Mouse (Mus musculus) ovary, adult 18-20 months (tissue): ENCODE data around the gene Zfp536.
"Not testable (repeated sequence)": the region's sequence is repeated elsewhere in the genome, so short reads cannot be mapped to it uniquely, and the experiment has no call there.

Source experiments
- DNase-seq: peaks from one replicate; pipeline ENCODE4 v3.0.0; 2022; ENCODE audit warnings: low spot score, mixed read lengths

Zfp536 gene

DNA sequence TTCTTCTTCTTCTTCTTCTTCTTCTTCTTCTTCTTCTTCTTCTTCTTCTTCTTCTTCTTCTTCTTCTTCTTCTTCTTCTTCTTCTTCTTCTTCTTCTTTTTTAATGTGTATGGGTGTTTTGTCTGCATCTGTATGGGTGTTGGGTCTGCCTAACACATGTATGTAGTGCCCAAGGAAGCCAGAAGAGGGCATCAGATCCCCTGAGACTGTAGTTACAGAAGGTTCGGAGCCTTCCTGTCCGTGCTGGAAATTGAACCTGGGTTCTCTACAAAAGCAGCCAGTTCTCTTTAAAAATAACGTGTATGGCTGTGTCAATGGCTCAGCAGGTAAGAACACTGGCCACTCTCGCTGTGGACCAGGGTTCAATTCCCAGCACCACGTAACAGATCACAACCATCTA, 167.0 kb downstream of the Zfp536 start:
- DNase-seq = no peak

DNA sequence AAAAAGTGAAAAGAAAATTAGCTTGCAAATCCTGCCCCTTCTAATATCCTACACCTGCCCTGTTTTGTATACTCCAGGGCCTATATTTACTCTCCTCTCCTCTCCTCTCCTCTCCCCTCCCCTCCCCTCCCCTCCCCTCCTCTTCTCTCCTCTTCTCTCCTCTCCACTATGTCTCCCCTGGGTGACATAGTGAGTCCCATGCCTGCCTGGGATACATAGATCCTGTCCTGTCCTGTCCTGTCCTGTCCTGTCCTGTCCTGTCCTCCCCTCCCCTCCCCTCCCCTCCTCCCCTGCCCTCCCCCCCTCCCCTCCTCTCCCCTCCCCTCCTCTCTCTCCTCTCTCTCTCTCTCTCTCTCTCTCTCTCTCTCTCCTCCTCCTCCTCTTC, 169.9 kb downstream of the Zfp536 start:
- not testable (repeated sequence) for DNase-seq

DNA sequence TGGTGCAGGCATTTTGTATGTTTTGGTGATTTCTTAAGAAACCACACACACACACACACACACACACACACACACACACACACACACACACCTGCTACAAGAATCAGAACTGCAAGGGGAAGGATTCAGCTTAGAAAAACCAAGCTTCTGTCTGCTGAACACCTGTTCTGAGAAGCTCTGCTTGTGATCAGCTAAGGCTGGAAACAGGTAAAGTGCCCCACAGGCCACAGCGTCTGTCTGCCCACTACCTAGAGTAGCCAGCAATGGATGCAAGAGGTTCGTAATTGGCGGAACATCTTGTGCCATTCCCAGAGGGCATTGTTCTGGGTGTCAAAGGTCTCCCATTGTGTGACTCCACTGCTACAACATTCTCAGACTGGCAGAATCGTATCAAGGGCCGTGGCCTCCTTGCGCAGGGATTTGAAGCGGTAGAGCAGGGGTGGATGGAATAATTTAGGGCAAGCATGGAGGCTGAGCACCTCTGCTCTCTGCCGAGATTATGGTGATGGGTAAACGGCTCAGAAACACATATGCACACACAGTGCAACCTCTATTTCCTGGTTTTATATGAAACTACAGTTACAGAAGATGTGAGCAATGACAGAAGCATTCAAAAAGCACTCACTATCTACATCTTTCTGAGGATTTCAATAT, 170.4 kb downstream of the Zfp536 start:
- DNase-seq = no peak

- no peak for DNase-seq
Measured at GRCm38 (mm10) chr7:37600318-37600717, 173.1 kb downstream of the Zfp536 start.

GRCm38 (mm10) chr7:37594211-37595030, 179.0 kb downstream of the Zfp536 start:
- no peak for DNase-seq

GRCm38 (mm10) chr7:37593566-37593965, 179.9 kb downstream of the Zfp536 start:
- no peak for DNase-seq

GRCm38 (mm10) chr7:37586694-37587093, 186.7 kb downstream of the Zfp536 start:
- no peak for DNase-seq

DNA sequence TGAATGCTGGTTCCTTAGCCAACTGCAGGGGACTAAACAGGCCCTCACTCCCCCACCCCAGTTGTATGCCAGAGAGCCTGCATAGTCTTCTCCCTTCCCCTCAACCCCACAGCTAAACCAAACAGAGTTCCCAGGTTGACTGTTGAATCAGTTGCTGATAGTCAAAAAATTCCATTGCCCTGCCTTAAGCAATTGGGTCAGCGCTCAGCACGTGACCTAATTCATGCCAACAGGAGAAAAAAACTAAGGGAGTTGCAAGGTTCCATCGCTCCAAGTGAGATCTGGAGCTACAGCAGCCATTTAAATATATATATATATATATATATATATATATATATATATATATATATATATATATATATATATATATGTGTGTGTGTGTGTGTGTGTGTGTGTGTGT, 192.2 kb downstream of the Zfp536 start:
- no peak for DNase-seq

DNA sequence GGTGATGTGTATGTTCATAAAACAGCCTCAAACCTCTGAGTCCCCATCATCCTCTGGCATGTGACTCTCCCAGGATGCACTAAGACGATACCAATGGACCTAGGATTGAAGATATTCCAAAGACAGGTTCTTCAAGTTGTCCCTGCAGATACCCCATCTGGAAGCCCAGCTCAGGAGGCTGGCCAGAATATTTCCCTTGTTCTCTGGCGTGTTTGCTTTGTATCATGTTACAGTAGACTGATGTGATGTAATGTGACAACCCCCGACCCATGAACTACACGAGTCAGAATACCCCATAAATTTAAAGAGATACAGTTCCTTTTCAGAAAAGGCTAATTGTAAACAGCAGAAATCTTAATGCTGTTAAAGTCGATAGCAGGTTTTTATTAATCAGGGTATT, 192.9 kb downstream of the Zfp536 start:
- DNase-seq = no peak

DNA sequence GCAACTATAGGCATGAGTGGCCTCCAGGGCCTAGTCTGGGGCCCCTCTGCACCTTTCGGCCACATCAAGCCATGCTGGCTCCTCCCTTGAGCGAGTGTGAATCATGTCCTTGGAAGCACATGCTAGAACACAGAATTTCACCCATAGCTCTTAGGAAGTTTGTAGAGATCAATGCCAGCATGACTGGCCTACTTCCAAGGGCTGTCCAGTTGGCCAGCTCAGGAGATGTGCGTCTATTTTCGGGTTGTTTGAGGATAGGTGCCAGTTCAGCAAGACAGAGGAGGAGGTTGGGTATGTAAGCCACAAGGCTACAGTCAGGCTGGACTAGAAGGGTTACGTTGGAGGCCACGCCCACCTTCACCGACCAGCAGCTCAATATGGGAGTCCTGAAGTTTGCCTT, 201.4 kb downstream of the Zfp536 start:
- DNase-seq = no peak

- no peak for DNase-seq
Measured at GRCm38 (mm10) chr7:37568811-37569500, 204.5 kb downstream of the Zfp536 start.

DNA sequence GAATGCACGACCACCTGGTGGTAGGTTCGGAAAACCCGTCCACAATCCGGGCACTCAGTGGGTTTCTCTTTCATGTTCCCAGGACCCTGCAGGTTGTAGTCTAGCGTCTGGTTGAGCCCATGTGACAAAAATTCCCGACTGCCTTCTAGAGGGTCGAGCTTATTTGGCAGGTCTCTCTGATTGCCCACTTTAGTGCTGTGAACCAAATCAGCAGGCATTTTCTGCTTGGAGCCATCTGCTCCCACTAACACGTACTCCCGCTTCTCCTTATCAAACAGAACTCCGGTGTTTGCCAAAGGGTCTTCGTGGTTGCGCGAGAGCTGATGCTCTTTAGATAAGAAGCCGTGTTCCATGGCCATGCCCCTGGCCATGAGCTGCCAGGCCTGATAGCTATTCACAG, 205.4 kb downstream of the Zfp536 start:
- no peak for DNase-seq

GRCm38 (mm10) chr7:37566019-37566418, 207.4 kb downstream of the Zfp536 start:
- DNase-seq = no peak

GRCm38 (mm10) chr7:37565371-37565770, 208.1 kb downstream of the Zfp536 start:
- DNase-seq = no peak

GRCm38 (mm10) chr7:37564644-37565043, 208.8 kb downstream of the Zfp536 start:
- DNase-seq = no peak

DNA sequence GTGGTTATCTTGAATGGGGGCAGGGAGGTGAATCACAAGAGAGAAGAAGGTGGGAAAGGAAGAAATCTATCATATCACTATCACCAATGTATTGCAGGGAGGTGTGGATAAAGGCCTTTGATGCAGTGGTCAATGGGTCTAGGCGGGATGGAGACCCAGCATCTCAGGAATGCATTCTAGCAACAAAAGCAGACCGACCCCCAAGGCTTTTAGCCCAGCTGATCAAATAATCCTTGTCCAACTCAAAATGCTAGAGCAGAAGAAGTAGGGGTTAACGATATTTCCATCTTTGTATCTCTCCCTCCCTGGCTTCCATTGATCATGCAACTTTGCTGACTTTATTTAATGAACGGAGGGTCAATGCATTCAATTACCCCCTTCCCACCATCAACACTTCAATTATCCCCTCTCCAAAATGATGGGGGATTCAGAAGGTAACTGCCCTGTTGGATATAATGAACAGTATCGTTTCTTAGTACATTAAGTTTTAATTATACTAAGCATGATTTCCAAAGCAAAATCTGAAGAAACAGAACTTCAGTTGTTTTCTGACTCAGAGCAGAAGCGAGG, 209.5 kb downstream of the Zfp536 start:
- no peak for DNase-seq

DNA sequence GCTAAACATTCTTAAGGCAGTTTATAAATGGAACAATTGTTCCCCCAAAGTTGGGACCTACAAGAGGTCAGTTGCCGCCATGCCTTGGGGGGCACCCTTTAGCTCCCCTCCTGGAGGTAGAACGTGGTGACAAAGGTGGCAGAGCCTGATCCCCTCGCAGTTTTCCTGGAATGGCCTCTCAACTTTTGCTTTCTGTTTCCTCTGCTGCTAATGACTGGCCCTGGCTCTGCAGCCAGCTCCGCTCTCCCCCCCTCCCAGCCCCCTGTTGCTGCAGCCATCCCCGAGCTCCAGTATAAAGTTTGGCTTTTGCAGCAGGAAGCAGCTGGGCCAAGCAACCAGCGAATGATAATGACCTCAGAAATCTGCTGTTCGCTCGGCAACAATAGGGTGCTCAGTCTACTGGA, 210.3 kb downstream of the Zfp536 start:
- DNase-seq = no peak

DNA sequence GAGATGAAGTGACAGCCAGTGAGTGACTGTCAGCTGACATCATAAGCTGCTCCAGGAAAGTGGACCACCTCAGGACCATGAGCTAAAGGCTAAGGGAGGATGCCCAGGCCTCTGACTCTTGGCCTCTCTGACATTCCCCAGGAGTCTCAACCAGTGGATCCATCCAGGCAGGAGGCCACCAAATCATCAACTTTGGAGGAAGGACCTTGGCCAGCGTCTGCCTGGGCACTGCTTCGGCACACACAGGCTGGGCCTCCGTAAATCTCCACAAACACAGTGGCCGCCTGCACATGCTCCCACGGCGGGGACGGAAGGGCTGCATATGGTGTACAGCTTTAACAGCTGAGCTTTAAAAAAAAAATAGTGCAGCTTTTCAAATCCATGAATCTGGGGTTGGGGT, 210.9 kb downstream of the Zfp536 start:
- no peak for DNase-seq

DNA sequence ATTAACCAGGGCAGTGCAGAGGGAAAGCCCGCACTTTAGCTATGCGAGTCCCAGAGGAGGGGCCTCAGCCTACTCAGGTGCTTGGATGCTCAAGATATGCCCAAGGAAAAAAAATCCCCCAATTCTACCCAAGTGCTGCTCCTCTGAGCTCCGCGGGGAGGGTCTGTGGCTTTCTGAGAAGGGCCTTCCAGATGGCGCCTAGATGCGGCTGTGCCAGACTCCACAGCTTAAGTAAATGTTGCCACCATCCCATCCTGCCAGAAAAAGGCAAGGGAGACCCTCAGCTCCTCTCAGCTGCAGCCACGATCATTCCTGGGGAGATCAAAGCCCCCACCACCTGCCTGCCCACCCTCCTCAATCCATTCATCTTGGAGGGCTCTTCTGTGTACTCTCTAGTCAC, 212.9 kb downstream of the Zfp536 start:
- DNase-seq = no peak

DNA sequence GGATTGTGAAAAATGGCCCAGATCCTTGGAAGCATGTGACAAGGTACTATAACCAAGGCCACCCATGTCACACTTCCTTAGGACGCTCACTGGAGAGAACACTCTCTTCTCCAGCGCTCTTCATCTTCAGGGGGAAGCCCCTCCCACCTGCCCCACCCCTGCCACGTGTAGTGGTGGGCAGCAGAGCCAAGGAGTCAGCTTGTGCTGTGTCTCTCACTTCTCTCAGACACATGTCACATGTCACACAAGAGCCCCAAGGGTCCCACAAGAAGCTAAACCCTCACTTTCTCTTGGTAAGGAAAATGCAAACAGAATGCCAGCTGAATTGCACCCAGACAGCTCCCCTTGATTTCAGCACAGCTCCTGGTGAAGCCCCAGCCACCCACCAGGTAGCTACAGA, 213.6 kb downstream of the Zfp536 start:
- DNase-seq = no peak

DNA sequence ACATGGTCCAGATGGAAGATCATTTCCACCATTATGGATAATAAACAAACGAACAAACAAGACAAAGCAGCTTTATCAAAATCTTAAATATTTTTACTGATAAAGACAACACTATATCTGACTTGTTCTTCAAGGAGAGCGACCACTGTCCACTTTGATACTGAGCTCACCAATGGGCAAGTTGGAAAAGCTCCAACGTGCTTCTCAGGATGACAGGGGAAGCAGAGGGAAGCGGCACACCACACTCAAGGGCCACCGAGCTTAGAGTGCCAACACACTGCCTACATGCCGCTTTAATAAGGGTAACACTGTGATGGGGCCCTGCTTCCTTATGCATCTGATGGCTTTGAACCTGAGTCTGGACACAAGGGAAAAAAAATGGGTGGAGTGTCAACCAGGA, 214.1 kb downstream of the Zfp536 start:
- no peak for DNase-seq

DNA sequence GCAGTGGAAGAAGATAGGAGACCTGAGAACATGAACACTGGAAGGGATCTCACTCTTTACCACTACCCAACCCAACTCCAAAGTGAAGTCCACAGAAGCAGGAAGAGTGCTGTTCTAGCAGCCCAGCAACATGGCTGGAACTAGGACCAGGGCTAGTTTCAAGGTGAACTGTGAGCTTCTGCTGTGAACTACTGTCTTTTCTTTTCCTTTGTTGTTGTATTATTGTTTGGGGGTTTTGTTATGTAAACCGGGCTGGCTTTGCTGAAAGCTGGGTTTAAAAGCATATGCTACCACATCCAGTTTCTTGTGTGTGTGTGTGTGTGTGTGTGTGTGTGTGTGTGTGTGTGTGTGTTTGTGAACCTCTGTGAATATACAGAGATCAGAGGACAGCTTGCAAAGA, 216.6 kb downstream of the Zfp536 start:
- no peak for DNase-seq

DNA sequence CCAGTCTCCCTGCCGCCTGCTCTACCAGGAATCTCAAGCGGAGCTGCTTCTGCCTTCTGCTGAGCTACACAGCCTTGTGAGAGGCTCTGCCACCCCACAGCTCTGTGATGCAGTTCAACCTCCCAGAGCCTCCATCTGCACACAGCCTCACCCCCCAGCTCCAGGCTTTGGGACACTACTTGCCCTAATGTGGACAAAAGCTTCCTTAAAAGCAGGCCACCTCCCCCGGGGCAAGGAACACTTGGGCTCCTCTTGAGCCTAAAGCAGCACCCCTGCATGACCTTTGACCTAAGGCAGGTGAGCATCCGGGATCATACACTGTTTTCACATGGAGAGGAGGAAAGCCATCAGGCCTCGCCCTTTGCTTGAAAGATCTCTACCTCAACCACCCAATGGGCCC, 219.0 kb downstream of the Zfp536 start:
- DNase-seq = no peak
